Comparison of ENCODE assay signal across 25 mouse cellular contexts in genomic region chr15:67355334-67355733, GRCm38 (mm10).
"Had no signal": no experiment of that assay in that cellular context is flagged by ENCODE, and none has a peak within 500 bp of the region (broad histone marks: within the 10 kb centered on the region; RNA-seq: fewer than 3 reads in every experiment).

No protein-coding gene starts in this region.

- H3K36me3 ChIP-seq: heart, embryonic 13.5 days; heart, embryonic 15.5 days; hindbrain, embryonic 12.5 days; intestine, embryonic 15.5 days; limb, embryonic 10.5 days; limb, embryonic 12.5 days; liver, embryonic 13.5 days had no signal

- H3K9me3 ChIP-seq: heart, embryonic 13.5 days; heart, embryonic 15.5 days; hindbrain, embryonic 12.5 days; intestine, embryonic 15.5 days; limb, embryonic 10.5 days; limb, embryonic 12.5 days; liver, embryonic 13.5 days had no signal

- H3K27me3 ChIP-seq: heart, embryonic 13.5 days; heart, embryonic 15.5 days; hindbrain, embryonic 12.5 days; intestine, embryonic 15.5 days; limb, embryonic 12.5 days; liver, embryonic 13.5 days had no signal

- DNase-seq: gastrocnemius, adult 2 months; gastrocnemius, postnatal 10 days; gastrocnemius, postnatal 25 days; heart, adult 18-20 months; heart, postnatal 14 days; heart, postnatal 36 days; kidney, adult 18-20 months; kidney, adult 8-10 months; kidney, postnatal 10 days; kidney, postnatal 25 days; kidney, postnatal 4 days; layer of hippocampus, postnatal 36 days; liver; liver, embryonic 13.5 days had no signal

- H3K27ac ChIP-seq: gastrocnemius, adult 2 months; heart, embryonic 13.5 days; heart, embryonic 15.5 days; hindbrain, embryonic 12.5 days; hindbrain, embryonic 14.5 days; intestine, embryonic 15.5 days; layer of hippocampus, adult 2 months; limb, embryonic 10.5 days; limb, embryonic 12.5 days; liver, embryonic 13.5 days had no signal

- H3K4me3 ChIP-seq: gastrocnemius, adult 2 months; heart, embryonic 13.5 days; heart, embryonic 15.5 days; hindbrain, embryonic 12.5 days; intestine, embryonic 15.5 days; layer of hippocampus, adult 2 months; limb, embryonic 10.5 days; limb, embryonic 12.5 days; liver, embryonic 13.5 days had no signal

- ATAC-seq: hindbrain, embryonic 16.5 days; inflammation-experienced regulatory T-cells, adult 6 months; intestine, embryonic 15.5 days; intestine, postnatal 0 days had no signal

- H3K4me1 ChIP-seq: heart, embryonic 13.5 days; heart, embryonic 15.5 days; hindbrain, embryonic 12.5 days; intestine, embryonic 15.5 days; liver, embryonic 13.5 days had no signal
